Mouse (Mus musculus): ENCODE data around the gene Vill.

- TF ChIP-seq CTCF (IDR thresholded peaks at IDR 0.05; ENCODE audit: low read depth) (no peak), EP300 (IDR thresholded peaks at IDR 0.05; ENCODE audit: low read depth) (no peak)
Observed at GRCm38 (mm10) chr9:119102783-119103113, 50.2 kb downstream of the Vill start.
